Mouse (Mus musculus): ENCODE results near the gene Bglap3. TPM values are rescaled to one million over a fixed set of nuclear protein-coding genes. Genes with fewer than 3 reads are reported as not detected.

Gene Bglap3
- polyA plus RNA-seq, 1 experiment = 0.51 TPM

DNA sequence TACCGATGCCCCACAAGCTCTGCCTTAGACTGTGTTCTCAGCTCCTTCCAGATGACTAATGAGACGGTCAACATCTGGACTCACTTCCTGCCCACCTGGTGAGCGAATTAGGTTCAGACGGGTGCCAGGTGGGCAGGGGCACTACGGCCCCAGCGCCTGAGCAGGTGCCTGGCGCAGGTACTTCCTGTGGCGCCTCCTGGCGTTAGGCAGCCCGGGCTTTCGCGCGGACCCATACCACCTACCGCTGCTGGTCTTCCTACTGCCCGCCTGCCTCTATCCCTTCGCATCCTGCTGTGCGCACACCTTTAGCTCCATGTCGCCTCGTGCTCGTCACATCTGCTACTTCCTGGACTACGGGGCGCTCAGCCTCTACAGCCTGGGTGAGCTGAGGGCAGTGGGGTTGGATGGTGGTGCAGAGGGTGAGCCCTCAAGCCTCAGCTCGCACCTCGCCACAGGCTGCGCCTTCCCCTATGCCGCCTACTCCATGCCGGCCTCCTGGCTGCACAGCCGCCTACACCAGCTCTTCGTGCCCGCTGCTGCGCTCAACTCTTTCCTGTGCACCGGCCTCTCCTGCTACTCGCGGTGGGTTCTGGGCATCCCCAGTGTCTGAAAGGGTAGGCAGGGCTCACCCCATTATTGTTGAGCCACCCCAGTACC is 6.7 kb downstream of the Bglap3 start:
- H3K36me3 ChIP-seq (ENCODE audit: control insufficient read depth, insufficient read depth) = peaks cover 18% of the 10 kb centered on the region
- TF ChIP-seq MAX (IDR thresholded peaks at IDR 0.05) = no peak
- TF ChIP-seq CEBPB (IDR thresholded peaks at IDR 0.05; ENCODE audit: low read depth) = no peak
- TF ChIP-seq MYOG (IDR thresholded peaks at IDR 0.05; ENCODE audit: control insufficient read depth, extremely low read depth, insufficient read length) = no peak
- no peak for TF ChIP-seq USF1 (IDR thresholded peaks at IDR 0.05; ENCODE audit: low read depth)
- H3K79me3 ChIP-seq (ENCODE audit: low read depth) = no peaks in the 10 kb centered on the region
- H3K4me3 ChIP-seq (ENCODE audit: insufficient read depth, poor library complexity, severe bottlenecking) = no peak overlapping the region
- H3K27me3 ChIP-seq (ENCODE audit: control insufficient read depth, insufficient read depth, insufficient read length) = no peaks in the 10 kb centered on the region
- no peaks in the 10 kb centered on the region for H3K79me2 ChIP-seq (ENCODE audit: control insufficient read depth, insufficient read depth)
- H3ac ChIP-seq (ENCODE audit: control insufficient read depth, insufficient read length, low read depth) = no peak overlapping the region

DNA sequence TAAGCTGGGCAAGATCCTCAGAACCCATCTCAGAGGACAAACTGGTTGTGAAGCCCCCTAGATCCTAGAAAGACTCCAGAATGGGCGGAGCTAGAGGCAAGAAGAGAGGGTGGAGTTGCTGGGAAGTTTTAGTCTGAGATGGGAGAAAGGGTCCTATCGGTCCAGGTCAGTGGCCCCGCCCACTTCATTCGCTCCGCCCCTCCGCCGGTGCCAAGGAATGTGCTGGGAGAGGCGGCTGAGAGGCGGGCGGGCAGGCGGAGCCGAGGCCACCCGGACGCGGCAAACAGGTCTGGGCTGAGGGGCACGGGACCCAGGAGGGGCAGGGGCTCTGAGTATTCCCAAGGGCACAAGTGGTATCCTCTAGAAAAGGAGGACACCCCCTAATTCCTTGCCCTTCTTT is 8.2 kb downstream of the Bglap3 start, which contains the start of gene Paqr6:
TSS of gene Paqr6 (plus strand) at position 248 of the 400 bp plus-strand sequence.
- Histone ChIP-seq H3ac (ENCODE audit: control insufficient read depth, insufficient read length, low read depth) (no peak within 1 kb of the TSS), H3K79me3 (ENCODE audit: low read depth) (no peaks in the 10 kb centered on the region), H3K27me3 (ENCODE audit: control insufficient read depth, insufficient read depth, insufficient read length) (no peaks in the 10 kb centered on the region), H3K79me2 (ENCODE audit: control insufficient read depth, insufficient read depth) (no peaks in the 10 kb centered on the region), H3K36me3 (ENCODE audit: control insufficient read depth, insufficient read depth) (peaks cover 32% of the 10 kb centered on the region), H3K4me3 (ENCODE audit: insufficient read depth, poor library complexity, severe bottlenecking) (no peak within 1 kb of the TSS)
- TF ChIP-seq MYOD1 (IDR thresholded peaks at IDR 0.05; ENCODE audit: control insufficient read depth, insufficient read length, low read depth) (no peak), USF1 (IDR thresholded peaks at IDR 0.05; ENCODE audit: low read depth) (no peak), MYOG (IDR thresholded peaks at IDR 0.05; ENCODE audit: control insufficient read depth, extremely low read depth, insufficient read length) (no peak), CTCF (IDR thresholded peaks at IDR 0.05; ENCODE audit: control insufficient read depth, insufficient read depth, insufficient read length) (no peak), MAX (IDR thresholded peaks at IDR 0.05) (no peak), FOSL1 (IDR thresholded peaks at IDR 0.05; ENCODE audit: insufficient read depth, low read length, poor library complexity, severe bottlenecking) (no peak), CEBPB (IDR thresholded peaks at IDR 0.05; ENCODE audit: low read depth) (no peak)

DNA sequence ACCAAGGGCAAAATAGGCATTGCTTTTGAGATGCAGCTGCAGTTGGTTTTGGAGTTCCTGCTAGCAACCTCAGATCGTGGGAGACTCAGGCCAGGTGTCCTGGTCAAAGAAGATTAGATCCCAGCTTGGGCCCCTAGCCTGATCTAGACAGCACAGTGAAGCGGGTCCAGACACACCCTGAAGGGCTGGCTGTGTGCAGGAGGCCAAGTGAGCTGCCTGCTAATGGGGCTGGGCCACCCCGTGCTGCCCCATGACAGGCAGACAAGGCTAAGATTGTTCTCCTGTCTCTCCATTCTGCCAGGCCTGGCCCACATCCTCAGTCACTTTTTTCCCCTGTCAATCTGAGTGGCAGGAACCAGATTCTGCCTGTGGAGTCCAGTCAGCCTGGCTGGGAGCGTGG is 8.8 kb downstream of the Bglap3 start:
- Histone ChIP-seq H3K27me3 (ENCODE audit: control insufficient read depth, insufficient read depth, insufficient read length) (no peaks in the 10 kb centered on the region), H3K36me3 (ENCODE audit: control insufficient read depth, insufficient read depth) (peaks cover 37% of the 10 kb centered on the region), H3ac (ENCODE audit: control insufficient read depth, insufficient read length, low read depth) (no peak overlapping the region), H3K4me3 (ENCODE audit: insufficient read depth, poor library complexity, severe bottlenecking) (no peak overlapping the region), H3K79me3 (ENCODE audit: low read depth) (no peaks in the 10 kb centered on the region), H3K79me2 (ENCODE audit: control insufficient read depth, insufficient read depth) (no peaks in the 10 kb centered on the region)
- TF ChIP-seq MAX (IDR thresholded peaks at IDR 0.05) = no peak
- TF ChIP-seq MYOD1 (IDR thresholded peaks at IDR 0.05; ENCODE audit: control insufficient read depth, insufficient read length, low read depth) = no peak
- TF ChIP-seq USF1 (IDR thresholded peaks at IDR 0.05; ENCODE audit: low read depth) = no peak
- TF ChIP-seq MYOG (IDR thresholded peaks at IDR 0.05; ENCODE audit: control insufficient read depth, extremely low read depth, insufficient read length) = no peak
- no peak for TF ChIP-seq CEBPB (IDR thresholded peaks at IDR 0.05; ENCODE audit: low read depth)
- TF ChIP-seq FOSL1 (IDR thresholded peaks at IDR 0.05; ENCODE audit: insufficient read depth, low read length, poor library complexity, severe bottlenecking) = no peak
- no peak for TF ChIP-seq CTCF (IDR thresholded peaks at IDR 0.05; ENCODE audit: control insufficient read depth, insufficient read depth, insufficient read length)

DNA sequence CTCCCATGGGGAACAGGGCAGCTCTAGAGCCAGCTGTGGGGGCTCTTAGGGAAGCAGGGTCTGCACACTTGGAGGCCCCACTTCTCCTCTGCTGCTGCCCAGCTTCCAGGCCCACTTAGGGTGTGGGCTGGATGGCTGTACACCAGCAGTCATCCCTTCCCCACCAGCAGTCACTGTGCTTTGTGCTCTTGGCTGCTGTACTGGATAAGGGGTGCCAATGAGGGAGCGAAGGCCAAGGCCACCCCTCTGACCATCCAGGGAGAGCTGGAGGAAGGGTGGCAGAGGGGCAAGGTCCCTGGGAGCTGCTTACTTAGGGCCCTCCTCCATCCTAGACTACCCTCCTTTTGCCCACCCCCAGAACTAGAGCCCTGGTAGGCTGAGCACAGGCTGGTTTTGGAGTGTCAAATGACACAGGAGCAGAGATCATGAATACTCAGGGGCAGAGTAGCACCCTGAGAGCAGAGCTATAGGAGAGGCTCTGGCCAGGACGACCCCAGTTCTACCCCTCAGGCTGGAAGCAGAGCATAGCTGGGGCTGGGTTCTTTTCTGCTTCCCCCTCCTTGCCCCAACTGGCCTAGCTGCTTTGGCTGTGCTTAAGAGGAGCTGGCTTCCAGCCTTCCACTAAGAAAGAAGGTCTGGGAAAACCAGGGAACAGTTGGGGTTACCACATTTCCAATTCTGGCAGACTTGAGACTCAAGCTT is 10.8 kb downstream of the Bglap3 start:
- H3K4me3 ChIP-seq (ENCODE audit: insufficient read depth, poor library complexity, severe bottlenecking) = no peak overlapping the region
- H3K36me3 ChIP-seq (ENCODE audit: control insufficient read depth, insufficient read depth) = peaks cover 55% of the 10 kb centered on the region
- no peak overlapping the region for H3ac ChIP-seq (ENCODE audit: control insufficient read depth, insufficient read length, low read depth)
- TF ChIP-seq FOSL1 (IDR thresholded peaks at IDR 0.05; ENCODE audit: insufficient read depth, low read length, poor library complexity, severe bottlenecking) = no peak
- TF ChIP-seq CEBPB (IDR thresholded peaks at IDR 0.05; ENCODE audit: low read depth) = no peak
- TF ChIP-seq USF1 (IDR thresholded peaks at IDR 0.05; ENCODE audit: low read depth) = no peak
- TF ChIP-seq MAX (IDR thresholded peaks at IDR 0.05) = no peak
- no peak for TF ChIP-seq MYOD1 (IDR thresholded peaks at IDR 0.05; ENCODE audit: control insufficient read depth, insufficient read length, low read depth)
- no peak for TF ChIP-seq CTCF (IDR thresholded peaks at IDR 0.05; ENCODE audit: control insufficient read depth, insufficient read depth, insufficient read length)
- no peak for TF ChIP-seq MYOG (IDR thresholded peaks at IDR 0.05; ENCODE audit: control insufficient read depth, extremely low read depth, insufficient read length)
- no peaks in the 10 kb centered on the region for H3K27me3 ChIP-seq (ENCODE audit: control insufficient read depth, insufficient read depth, insufficient read length)
- H3K79me3 ChIP-seq (ENCODE audit: low read depth) = no peaks in the 10 kb centered on the region
- no peaks in the 10 kb centered on the region for H3K79me2 ChIP-seq (ENCODE audit: control insufficient read depth, insufficient read depth)

DNA sequence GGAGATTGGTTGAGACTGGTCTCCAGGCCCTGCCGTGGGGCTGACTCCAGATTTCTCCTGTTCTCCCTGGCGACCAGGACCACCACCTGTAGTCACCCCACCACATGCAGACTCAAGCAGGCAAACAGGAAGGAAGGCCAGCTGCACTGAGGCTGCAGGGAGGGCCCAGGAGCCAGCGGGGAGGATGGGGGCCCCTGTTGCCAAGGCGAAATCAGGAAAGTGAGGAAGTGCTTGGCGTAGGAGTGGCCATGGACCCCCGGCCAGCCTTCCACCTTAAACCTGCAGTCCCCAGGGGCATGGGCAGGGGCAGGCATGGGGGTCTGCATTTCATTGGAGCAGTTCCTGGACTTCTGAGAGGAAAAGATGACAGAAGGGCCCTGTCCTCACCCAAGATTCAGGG is 11.4 kb downstream of the Bglap3 start:
- TF ChIP-seq MYOD1 (IDR thresholded peaks at IDR 0.05; ENCODE audit: control insufficient read depth, insufficient read length, low read depth) (no peak), MAX (IDR thresholded peaks at IDR 0.05) (no peak), MYOG (IDR thresholded peaks at IDR 0.05; ENCODE audit: control insufficient read depth, extremely low read depth, insufficient read length) (no peak), FOSL1 (IDR thresholded peaks at IDR 0.05; ENCODE audit: insufficient read depth, low read length, poor library complexity, severe bottlenecking) (no peak), CEBPB (IDR thresholded peaks at IDR 0.05; ENCODE audit: low read depth) (no peak), CTCF (IDR thresholded peaks at IDR 0.05; ENCODE audit: control insufficient read depth, insufficient read depth, insufficient read length) (no peak), USF1 (IDR thresholded peaks at IDR 0.05; ENCODE audit: low read depth) (no peak)
- Histone ChIP-seq H3K27me3 (ENCODE audit: control insufficient read depth, insufficient read depth, insufficient read length) (no peaks in the 10 kb centered on the region), H3K79me2 (ENCODE audit: control insufficient read depth, insufficient read depth) (no peaks in the 10 kb centered on the region), H3K36me3 (ENCODE audit: control insufficient read depth, insufficient read depth) (peaks cover 62% of the 10 kb centered on the region), H3K4me3 (ENCODE audit: insufficient read depth, poor library complexity, severe bottlenecking) (no peak overlapping the region), H3K79me3 (ENCODE audit: low read depth) (no peaks in the 10 kb centered on the region), H3ac (ENCODE audit: control insufficient read depth, insufficient read length, low read depth) (no peak overlapping the region)

Measured in C2C12 (cell line).